ENCODE assay signal across 8 mouse cellular contexts in the genomic region with DNA sequence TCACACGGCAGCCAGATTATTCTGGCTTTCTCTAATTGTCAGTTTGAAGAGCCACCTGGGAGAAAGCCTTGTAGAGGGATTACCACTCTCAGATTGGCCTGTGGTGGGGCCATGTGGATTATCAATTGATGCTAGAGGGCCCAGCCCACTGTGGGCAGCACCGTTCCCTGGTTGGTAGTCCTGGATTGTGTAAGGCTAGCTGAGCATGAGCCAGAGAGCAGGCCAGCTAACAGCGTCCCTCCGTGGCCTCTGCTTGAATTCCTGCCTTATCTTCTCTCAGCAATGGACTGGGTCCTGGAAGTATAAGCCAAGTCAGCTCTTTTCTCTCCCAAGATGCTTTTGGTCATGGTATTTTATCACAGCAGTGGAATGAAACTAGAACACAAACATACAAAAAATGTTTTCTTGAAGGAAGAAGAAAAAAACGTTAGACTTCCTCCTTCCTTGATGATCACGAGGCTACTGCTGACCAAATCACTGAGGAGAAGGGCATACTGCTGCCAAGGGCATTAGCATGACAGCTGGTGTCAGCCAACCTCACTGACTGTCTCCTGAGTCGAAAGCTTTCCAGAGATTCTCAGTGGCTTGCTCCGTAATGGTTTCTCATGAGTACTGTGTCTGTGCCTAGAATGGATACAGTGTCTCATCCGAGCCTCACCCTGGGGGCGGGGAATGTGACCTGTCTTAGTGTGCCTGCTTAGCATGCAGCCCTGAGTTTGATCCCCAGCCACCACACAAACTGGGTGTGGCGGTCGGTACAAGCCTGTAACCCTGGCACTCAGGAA. TPM values are rescaled to one million over a fixed set of nuclear protein-coding genes. Genes with fewer than 3 reads are reported as not detected.
DNase-seq lines count a peak whose midpoint lies in the region; ATAC-seq and TF ChIP-seq lines count a peak whose summit lies in the region.

No protein-coding gene starts in this region.

- ATAC-seq in heart, embryonic 12.5 days (ENCODE audit: insufficient number of reproducible peaks, low FRiP score), result no peak
- ATAC-seq in limb, embryonic 15.5 days (ENCODE audit: insufficient number of reproducible peaks, low FRiP score, low TSS enrichment, low read depth), result no peak
- peak; percentile 53 for ATAC-seq in monocyte, adult 5-6 weeks (replicated peaks; ENCODE audit: insufficient number of reproducible peaks, low FRiP score, low TSS enrichment, poor library complexity, severe bottlenecking)

- 0 out of 2 replicates have a peak overlapping the region, but pooled peaks have one; percentile 3 for H3K27ac ChIP-seq in thymus, adult 2 months (ENCODE audit: control insufficient read depth, insufficient read depth, low read length)
- H3K27ac ChIP-seq in heart, embryonic 12.5 days (ENCODE audit: poor library complexity, severe bottlenecking), result peak overlapping the region; percentile 99
- H3K27ac ChIP-seq in limb, embryonic 15.5 days, result peak overlapping the region; percentile 40; the same call in 1 of the 2 replicates

- H3K36me3 ChIP-seq in thymus, adult 2 months (ENCODE audit: control insufficient read depth, insufficient read depth, low read length), result no peaks in the 10 kb centered on the region; the same call in 1 of the 2 replicates
- H3K36me3 ChIP-seq in heart, embryonic 12.5 days, result peaks cover 7% of the 10 kb centered on the region
- no peaks in the 10 kb centered on the region for H3K36me3 ChIP-seq in limb, embryonic 15.5 days

- no peaks in the 10 kb centered on the region for H3K27me3 ChIP-seq in thymus, adult 2 months (ENCODE audit: control insufficient read depth, insufficient read depth, low read length)
- no peaks in the 10 kb centered on the region for H3K27me3 ChIP-seq in heart, embryonic 12.5 days (replicated peaks)
- H3K27me3 ChIP-seq in limb, embryonic 15.5 days, result no peaks in the 10 kb centered on the region

- TF ChIP-seq POLR2A in thymus, adult 2 months (IDR thresholded peaks at IDR 0.05; ENCODE audit: control insufficient read depth, extremely low read depth, insufficient read depth, low read length, poor library complexity), result no peak

- TF ChIP-seq CTCF in thymus, adult 2 months (IDR thresholded peaks at IDR 0.05; ENCODE audit: borderline replicate concordance, control insufficient read depth, extremely low read depth, insufficient read depth, low read length, poor library complexity), result no peak

- H3K4me2 ChIP-seq in heart, embryonic 12.5 days, result no peak overlapping the region
- H3K4me2 ChIP-seq in limb, embryonic 15.5 days, result no peak overlapping the region

- 0 out of 2 replicates have a peak overlapping the region, but pooled peaks have one; percentile 31 for H3K9ac ChIP-seq in heart, embryonic 12.5 days
- no peak overlapping the region for H3K9ac ChIP-seq in limb, embryonic 15.5 days

- H3K4me3 ChIP-seq in thymus, adult 2 months (ENCODE audit: control insufficient read depth, insufficient read depth, low read length), result no peak overlapping the region
- H3K4me3 ChIP-seq in heart, embryonic 12.5 days, result no peak overlapping the region
- H3K4me3 ChIP-seq in limb, embryonic 15.5 days, result no peak overlapping the region

- H3K4me1 ChIP-seq in thymus, adult 2 months (replicated peaks; ENCODE audit: control insufficient read depth, insufficient read depth, low read length), result peaks cover 39% of the 10 kb centered on the region
- peaks cover 79% of the 10 kb centered on the region for H3K4me1 ChIP-seq in heart, embryonic 12.5 days (replicated peaks)
- peaks cover 54% of the 10 kb centered on the region for H3K4me1 ChIP-seq in limb, embryonic 15.5 days

- no peak for DNase-seq in thymus, adult 2 months
- no peak for DNase-seq in thymus, postnatal 10 days (ENCODE audit: low spot score in 2 of 2)
- peak; percentile 70 to 71 for DNase-seq in cerebellum, postnatal 14 days
- DNase-seq in frontal cortex, postnatal 36 days (ENCODE audit: low spot score in 2 of 2), result no peak
- no peak for DNase-seq in right cerebral cortex, adult 18-20 months

- 64% methylated on average over 12 of the region's 12 CpGs for WGBS in thymus, adult 2 months
- 30% methylated on average over 12 of the region's 12 CpGs for WGBS in heart, embryonic 12.5 days
- 59% methylated on average over 12 of the region's 12 CpGs for WGBS in limb, embryonic 15.5 days

- 0 out of 2 replicates have a peak, but pooled peaks cover under 1% of the 10 kb centered on the region for H3K9me3 ChIP-seq in heart, embryonic 12.5 days (replicated peaks)
- no peaks in the 10 kb centered on the region for H3K9me3 ChIP-seq in limb, embryonic 15.5 days

RNA-seq across cellular contexts. Expression of a gene that starts 19.5 kb away (rescaled TPM):
- polyA plus RNA-seq in thymus, adult 2 months (2012; rRNA removed), result 96.5 and 103 TPM in 2 replicates
- 37.3 and 42.0 TPM in 2 replicates for polyA plus RNA-seq in heart, embryonic 12.5 days (2016; fragmentation: Nextera tagmentation; extraction: Ambion mirVana)
- 22.5 and 25.9 TPM in 2 replicates for polyA plus RNA-seq in limb, embryonic 15.5 days (2015; fragmentation: Nextera tagmentation; extraction: Ambion mirVana)
- 26.0 to 55.3 TPM (median 29.2 TPM) in 3 replicates for total RNA-seq in monocyte, adult 5-6 weeks (2017)

RNA-seq across cellular contexts. Expression of a gene that starts 39.8 kb away (rescaled TPM):
- 1.4 and 2.9 TPM in 2 replicates for polyA plus RNA-seq in thymus, adult 2 months (2012; rRNA removed)
- 97.4 and 111 TPM in 2 replicates for polyA plus RNA-seq in heart, embryonic 12.5 days (2016; fragmentation: Nextera tagmentation; extraction: Ambion mirVana)
- 136 and 149 TPM in 2 replicates for polyA plus RNA-seq in limb, embryonic 15.5 days (2015; fragmentation: Nextera tagmentation; extraction: Ambion mirVana)
- 1.1 to 7.0 TPM (median 3.2 TPM) in 3 replicates for total RNA-seq in monocyte, adult 5-6 weeks (2017)

Comparison
In these comparisons a context has a peak if more than half of its experiments do, and no peak if none do; other contexts are left out.
1. DNase-seq: peak in cerebellum, postnatal 14 days (2 of 2); none in thymus, adult 2 months (single experiment), thymus, postnatal 10 days (0 of 2), frontal cortex, postnatal 36 days (0 of 2) and right cerebral cortex, adult 18-20 months (single experiment).
2. H3K27ac ChIP-seq: peak in every context shown above with its lines; median percentile 99 in heart, embryonic 12.5 days; 40 in limb, embryonic 15.5 days; 3 in thymus, adult 2 months.
3. RNA of a gene that starts 39.8 kb away (polyA plus RNA-seq): 136 to 149 TPM in limb, embryonic 15.5 days and 97.4 to 111 TPM in heart, embryonic 12.5 days; 1.4 to 2.9 TPM in thymus, adult 2 months; every median in the first group is over 10 times any median in the second.